Mouse (Mus musculus): ENCODE measurements at regions not wholly inside any gene's neighbourhood (a gene's known extent, or its start where the extent isn't known, plus 50 kb on each side); places are given as distances from the start of the nearest gene placed in this dataset.

DNA sequence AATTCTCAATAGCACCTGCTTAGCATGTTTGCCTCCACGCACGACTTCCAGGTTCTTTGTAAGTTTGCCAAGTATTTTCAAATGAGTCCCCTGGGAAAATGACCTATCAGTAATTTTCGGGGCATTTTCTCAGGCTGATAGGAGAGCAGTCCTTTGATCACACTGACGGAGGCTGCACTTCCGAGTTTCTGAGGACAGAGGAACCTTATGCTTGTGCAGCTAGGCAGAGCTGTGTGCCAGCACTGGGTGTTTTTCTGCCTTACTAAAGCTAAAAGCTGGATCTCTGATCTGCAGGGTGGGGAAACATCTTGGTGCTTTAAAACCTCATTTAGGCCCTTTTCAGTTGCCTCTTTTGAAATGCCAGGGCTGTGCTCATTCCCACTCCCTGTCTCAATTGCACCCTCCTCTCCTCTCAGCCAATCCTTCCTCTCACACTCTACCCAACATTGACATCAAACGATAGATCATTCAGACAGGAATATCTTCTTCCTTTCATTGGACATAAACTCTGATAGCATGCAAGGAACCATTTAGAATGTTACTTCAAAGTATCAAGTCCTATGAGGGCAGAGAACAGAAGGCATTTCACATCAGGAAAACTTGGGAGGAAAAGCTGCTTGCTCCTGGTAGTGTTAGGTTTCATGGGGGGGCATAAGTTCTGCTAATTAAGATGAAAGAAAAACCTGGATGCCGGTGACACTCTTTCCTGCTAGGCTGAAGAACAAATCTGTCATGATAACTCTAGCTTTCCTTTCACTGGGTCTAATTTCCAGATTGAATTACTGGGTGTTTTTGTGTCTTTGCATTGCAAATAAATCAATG lies 95.3 kb downstream of the Lurap1l start:
- DNase-seq (ENCODE audit: low read depth, low spot score) = no peak

DNA sequence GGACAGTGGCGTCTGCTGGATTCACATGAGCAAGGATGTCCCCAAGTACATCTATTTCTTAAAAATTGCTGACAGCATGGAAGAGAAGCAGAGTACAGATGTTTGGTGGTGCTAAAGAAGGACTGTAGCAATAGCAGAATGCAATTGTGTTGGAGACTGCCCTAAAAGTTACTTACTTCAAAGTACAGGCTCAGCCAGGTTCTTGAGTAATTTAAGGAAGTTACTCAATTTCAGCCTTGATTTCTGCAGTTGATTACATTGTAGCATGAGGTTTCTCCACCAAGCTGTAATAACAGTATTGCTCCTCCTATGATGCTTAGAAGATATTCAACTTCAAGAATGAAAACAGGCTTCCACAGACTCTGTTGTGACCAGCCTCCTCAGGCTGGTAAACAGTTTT lies 96.1 kb downstream of the Lurap1l start:
- DNase-seq (ENCODE audit: low read depth, low spot score) = no peak

DNA sequence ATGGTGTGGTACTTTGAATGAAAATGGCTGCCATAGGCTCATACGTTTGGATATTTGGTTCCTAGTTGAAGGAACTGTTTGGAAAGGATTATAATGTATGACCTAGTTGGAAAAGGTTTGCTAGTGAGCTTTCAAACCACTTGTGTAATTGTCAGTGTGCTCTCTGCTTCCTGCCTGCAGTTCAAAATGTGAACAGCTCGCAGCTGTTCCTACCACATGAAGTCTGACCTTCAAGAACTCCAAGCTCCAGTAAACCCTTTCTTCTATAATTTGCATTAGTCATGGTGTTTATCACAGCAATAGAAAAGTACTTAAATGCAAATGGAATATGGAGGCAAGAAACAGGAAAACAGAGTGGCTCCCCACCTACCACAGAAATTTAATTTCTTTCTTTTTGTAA lies 111.4 kb downstream of the Lurap1l start:
- DNase-seq (ENCODE audit: low read depth, low spot score) = no peak

DNA sequence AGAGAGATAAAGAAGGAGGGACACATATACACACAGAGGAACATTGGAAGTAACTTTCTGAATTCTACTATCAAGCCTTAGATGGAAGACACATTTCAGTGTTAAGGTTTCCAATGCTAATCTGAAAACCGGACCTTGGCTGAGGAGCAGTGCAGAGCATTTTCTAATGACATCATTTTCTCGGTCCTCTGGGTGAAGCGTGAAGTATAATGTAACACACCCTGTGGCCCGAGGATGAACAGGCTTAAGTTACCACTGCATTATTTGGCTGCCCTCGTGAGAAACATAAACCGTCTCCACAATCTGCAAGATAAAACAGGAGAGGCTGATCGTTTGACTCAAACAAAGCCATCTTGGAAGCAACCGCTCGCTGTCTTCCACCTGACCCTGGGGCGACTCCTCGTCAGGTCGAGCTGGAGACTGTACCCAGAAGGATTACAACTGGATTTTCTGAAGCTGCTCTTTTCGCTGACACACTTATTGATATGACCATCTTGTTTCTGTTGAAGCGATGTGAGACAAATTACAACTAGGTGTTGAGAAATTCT lies 113.1 kb downstream of the Lurap1l start:
- DNase-seq (ENCODE audit: low read depth, low spot score) = no peak

DNA sequence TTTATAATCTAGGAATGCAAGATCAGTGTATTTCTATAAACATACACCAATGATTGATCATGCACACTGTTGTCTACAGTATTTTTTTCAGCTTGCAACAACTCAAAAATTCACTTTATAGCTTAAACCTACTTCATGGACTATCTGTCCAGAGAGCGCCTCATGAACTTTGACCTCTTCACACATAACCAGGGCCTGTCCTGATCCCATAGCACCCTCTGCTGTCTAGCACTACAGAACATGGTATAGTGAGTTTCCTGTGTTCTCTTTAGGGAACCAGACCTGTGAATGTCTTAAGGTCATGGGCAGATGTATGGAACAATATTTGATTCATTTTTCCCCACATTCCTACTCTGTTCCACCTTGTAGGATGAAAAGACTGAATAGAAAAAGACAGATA lies 117.1 kb downstream of the Lurap1l start:
- no peak for DNase-seq (ENCODE audit: low read depth, low spot score)

DNA sequence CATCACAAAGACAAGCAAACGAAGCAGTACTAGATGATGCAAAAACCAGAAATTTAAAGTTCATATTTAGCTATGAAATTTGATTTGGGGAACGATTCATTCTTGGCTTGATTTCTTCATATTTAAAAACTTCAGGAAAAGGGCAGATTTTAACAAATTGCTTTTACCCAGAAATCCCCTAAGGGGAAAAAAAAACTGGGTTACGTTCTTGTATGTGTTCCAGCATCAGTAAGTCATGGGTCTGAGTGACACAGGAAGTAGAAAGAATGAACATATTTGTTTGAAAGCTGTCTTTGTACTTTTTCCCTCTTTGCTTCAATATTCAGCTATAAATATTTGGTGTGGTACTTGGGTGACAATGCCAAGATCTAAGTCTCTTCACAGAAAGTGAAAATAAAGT lies 120.2 kb downstream of the Lurap1l start:
- DNase-seq (ENCODE audit: low read depth, low spot score) = no peak

DNA sequence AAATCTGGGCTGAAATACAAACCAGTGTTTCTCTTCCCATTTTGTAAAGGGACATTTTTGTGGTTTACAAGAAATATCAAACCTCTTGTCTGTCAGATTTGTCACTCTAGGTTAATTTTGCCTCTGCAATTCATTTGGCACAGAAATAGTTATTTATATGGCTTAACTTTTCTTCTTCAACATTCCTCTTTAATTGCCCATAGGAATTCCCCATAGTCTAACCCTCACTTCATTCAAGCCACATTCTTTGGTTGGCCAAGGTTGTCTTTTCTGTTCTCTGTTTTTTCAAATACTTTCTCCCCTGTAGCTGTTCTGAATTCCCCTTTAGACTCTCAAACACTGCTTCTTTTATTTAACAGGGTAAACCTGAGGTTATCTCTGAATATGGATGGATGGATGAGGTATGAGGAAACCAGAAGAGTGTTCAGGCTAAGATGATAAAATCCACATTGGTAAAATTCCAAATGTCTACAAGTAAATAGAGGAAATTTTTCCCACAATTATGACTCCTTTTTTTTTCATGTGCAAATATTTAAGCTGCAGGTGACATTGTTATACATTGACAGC lies 127.0 kb downstream of the Lurap1l start:
- no peak for DNase-seq (ENCODE audit: low read depth, low spot score)

DNA sequence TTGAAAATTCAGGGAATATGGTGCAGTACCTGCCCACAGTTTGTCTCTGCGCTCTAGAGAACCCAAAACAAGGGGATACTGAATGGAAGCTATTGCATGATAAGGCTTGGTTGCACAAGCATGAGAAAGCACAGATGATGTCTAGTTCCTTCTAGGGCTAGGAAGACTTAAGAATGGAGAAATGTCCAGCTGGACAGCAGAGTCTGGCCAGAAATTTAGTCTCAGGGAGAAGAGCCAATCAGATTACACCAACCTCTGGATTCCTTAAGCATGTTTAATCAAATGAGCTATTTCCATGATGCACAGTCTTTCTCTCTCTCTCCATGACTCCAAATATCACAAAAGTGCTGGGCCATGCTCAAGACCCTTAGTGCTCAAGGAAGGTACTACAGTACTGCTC lies 147.8 kb downstream of the Lurap1l start:
- DNase-seq (ENCODE audit: low read depth, low spot score) = no peak

DNA sequence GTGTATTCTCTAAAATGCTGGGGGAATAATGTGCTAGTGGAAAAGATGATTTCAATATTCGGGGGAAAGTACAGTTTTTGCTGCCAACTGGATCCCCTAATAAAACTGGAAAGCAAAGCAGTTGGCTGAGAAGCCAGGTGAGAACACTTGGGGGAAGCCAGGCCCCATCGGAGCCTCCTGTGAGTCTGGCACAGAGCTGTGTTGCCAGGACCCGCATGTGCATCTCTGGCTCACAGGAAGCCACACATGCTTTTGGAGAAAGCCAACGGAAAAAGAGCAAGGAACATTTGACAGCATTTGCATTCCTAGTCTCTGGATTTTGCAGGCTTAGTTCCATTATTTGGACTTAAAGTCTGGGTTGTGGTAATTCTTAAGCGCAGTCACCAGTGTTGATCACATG lies 148.4 kb downstream of the Lurap1l start:
- no peak for DNase-seq (ENCODE audit: low read depth, low spot score)

DNA sequence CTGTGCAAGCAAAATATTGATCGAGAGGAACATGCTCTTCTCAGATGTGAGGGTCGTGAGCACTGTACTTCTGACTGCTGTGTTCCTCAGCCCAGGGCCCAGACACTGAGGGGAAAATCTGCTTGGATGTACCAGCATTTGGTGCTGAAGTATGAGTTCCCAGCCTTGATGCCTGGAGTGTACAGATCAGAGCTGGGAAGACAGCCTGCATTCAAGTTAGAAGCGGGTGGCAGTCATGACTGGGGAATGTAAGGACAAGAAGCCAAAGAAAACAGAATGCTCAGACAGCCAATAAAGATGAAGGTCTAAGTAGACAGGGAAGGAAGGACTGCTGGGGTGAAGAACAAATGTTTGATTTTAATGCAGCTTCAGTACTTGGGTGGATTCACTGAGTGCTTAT lies 148.9 kb downstream of the Lurap1l start:
- no peak for DNase-seq (ENCODE audit: low read depth, low spot score)

DNA sequence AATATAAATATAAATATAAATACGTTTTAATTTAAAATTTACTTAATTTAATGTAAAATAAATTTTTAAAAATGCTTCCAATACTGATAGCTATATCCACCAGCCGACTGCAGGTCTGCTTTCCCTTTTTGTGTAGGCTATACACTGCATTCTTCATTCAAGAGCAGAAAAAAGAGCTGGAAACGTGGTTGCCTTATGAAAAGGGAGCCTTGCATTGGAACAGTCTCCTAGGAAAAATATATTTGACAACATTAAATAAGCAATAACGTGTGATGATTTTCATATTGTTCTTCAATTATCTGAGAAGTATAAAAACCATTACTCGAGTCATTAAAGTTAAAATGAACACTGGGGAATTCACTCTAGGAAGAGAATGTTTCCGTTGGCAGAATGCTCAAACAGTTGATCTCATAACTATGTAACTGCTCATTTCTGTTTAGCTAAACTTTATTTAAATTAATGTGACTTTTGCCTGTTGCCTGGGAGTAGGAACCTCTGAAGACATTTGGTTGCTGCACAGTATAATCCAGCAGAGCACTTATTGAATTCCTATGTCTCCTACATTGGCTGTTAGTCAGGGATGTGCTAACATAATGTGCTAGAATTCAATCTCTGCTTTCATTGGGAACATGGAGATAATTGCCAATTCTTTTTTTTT lies 172.0 kb downstream of the Lurap1l start:
- DNase-seq (ENCODE audit: low read depth, low spot score) = no peak

DNA sequence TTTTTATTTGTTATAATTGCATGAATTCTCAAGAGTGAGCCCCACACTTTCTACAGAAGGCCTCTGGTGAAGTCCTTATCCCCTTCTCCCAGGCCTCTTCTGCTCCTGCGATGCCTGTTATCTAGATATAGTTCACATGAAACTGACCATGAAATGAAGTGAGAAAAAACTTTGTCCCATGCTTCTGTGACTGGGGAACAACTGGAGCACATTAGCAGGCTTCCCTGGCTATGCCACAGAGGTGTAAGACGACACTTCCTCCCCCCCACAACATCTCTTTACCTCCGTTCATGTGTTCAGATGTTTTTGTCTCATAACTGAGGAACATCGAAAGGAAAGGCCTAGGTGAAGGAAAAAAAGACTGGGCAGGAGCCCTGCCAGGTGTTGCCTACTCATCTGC lies 174.7 kb downstream of the Lurap1l start:
- no peak for DNase-seq (ENCODE audit: low read depth, low spot score)

DNA sequence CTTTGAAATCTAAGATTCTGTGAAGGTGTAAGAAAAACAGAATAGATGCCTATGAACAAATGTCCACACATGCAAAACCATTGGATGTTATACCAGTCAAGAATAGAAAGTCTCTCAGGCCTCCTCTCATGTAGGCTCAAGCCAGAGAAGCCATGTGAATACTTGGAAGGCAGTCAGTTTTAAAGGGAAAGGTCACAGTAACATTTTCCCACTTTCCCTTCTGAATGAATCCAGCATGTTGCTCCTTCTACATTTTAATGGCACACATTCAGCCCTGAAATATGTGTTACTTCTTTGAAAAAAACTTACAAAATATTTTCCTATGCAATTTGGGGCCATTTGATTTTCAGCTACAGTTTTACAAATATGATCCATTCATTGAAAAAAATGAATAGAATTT lies 186.1 kb downstream of the Lurap1l start:
- no peak for DNase-seq (ENCODE audit: low read depth, low spot score)

DNA sequence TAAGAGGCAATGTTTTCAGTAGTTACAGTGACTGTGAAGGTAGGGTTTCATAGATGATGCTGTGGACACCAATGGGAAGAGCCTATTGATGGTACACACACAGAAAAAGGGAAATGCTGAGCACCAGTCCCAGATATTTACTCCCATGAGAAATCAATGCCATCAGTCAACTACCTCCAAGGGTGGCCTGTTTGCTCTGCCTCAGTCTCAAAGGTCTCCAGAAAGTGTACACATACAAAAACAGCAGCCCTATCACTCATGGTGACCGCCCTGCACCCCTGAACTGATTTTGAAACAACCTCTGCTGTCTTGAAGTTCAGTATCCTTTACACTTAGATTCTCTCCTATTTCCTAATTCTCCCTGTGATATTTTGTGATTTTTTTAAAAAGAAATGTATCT lies 187.2 kb downstream of the Lurap1l start:
- DNase-seq (ENCODE audit: low read depth, low spot score) = no peak

DNA sequence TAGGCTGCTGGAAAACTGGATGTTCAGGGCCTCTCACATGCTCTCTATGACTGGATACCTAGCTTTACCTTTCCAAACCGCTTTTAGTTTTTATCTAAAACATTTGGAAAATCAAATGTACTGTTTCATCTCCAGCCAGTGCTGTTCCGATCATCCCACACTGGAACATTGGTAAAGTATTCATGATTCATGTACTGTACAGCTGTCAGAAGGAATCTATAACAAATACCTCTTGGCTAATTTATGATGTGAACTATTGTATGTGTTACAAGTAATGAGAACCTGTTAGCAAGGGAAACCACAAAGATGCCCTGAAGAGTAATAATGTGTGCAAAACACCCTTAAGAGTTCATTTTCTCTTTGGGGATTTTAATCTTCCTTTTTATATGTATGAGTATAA lies 190.6 kb downstream of the Lurap1l start:
- DNase-seq (ENCODE audit: low read depth, low spot score) = no peak

DNA sequence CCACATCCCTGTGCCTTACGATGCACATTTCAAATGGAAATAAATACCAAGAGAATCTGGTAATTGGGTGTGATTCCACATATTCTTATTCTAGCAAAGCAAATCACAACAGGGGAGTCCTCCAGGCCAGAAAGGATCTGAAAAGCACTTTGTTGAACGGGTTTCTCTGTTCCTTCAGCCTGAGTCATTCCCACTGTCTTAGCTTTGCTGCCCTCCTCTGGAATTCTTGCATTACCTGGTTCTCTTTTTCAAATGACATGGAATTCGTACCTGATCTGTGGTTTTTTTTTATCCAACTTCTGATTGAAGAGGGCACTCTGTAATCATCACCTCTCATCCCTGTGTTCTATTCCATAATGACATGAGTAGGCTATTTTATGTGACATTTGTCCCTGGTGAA lies 200.9 kb downstream of the Lurap1l start:
- DNase-seq (ENCODE audit: low read depth, low spot score) = no peak

DNA sequence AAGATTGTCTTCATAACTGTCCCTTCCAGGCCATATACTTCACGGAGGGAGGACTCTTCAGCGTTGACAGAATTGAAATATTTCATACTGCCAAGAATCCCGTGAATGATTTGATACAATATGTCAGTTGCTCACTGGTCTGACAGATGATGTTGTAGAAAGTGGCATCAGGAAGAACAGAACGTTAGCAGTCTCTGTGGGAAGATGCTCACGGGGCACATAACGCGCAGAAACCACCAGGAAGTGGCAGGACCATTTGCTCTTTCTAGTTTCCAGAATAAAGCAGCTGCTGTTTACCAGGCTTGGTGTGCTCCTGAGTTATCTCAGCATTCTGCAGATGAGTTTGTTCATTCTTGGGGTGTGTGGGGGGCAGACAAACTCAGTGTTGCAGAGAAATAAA lies 206.0 kb downstream of the Lurap1l start:
- DNase-seq (ENCODE audit: low read depth, low spot score) = no peak

DNA sequence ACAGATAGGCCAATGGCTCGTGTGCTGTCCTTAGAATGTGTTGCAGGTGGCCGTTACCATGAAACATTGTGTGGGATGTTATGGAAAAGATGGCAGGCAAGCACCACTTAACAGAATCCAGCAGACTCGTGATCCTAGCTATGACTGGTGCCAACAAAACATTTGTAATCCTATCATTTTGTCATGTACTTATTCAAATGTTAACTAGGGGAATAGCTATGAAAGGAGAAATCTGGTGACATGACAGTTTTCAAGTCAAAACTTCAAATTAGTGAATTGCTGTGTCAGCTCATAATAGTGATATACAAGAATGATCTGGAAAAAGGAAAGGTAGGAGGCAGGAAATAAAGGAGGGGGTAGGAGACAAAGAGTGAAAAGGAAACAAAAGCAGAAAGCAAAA lies 213.7 kb downstream of the Lurap1l start:
- DNase-seq (ENCODE audit: low read depth, low spot score) = no peak

DNA sequence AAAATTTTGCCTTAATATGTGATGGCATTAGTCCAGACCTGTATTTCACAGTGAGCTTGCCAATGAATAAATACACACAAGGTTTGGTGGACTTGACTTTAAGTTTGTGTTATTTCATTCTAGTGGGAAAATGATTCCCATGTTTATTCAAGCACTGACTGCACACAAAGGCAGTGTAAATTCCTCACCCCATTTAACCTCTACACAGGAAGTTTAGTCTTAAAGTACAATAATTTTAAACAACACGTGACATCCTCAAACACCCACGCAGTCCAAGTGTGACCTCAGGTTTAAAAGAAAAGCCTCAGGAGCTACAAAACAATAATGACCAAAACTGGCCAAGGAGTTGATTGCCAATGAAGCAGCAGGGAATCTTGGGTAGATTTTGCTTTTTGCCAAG lies 219.4 kb downstream of the Lurap1l start:
- no peak for DNase-seq (ENCODE audit: low read depth, low spot score)

DNA sequence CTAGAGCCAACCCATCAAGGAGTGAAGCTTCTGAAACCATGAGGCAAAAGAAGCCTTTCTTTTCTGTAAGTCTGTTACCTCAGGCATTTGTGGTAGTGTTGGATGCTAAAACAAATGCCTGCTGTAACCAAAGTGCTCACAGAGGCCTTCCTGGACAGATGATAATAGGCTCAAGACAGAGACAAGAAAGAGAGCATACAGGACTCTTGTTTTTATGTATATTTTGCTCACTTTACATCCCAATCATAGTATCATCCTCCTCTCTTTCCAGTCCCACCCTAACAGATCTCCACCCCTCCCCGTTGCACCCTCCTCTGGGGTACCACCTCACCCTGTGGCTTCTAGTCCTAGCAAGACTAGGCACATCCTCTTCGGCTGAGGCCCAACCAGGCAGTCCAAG lies 262.7 kb downstream of the Lurap1l start:
- no peak for DNase-seq (ENCODE audit: low read depth, low spot score)

DNA sequence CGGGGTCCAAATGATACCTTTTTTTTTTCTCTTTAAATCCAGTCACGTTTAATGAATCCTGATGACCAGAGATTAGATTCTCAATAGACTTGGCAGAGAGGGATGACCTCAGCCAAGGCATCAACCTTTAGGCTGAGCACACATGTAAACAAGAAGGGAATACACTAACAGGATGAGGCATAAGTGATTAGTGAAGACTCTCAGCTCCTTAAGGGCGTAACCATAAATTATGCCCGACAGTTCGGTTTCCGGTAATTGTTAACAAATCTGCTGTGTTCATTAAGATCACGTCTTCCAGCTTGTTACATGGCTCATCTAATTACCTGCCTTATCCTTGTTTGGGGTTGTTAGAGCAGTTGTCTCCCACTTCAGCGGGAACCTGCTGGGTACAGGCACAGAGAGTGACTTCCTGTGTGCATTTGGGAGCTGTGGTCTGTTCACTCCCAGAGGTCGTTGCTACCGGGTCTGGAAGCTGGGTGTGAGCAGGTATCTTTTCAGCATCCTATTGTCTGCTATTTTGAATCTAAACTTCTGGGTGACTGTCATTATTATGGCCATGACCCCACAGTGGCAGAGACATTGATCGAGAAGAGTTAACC lies 265.1 kb downstream of the Mpdz start:
- DNase-seq (ENCODE audit: low read depth, low spot score) = no peak

DNA sequence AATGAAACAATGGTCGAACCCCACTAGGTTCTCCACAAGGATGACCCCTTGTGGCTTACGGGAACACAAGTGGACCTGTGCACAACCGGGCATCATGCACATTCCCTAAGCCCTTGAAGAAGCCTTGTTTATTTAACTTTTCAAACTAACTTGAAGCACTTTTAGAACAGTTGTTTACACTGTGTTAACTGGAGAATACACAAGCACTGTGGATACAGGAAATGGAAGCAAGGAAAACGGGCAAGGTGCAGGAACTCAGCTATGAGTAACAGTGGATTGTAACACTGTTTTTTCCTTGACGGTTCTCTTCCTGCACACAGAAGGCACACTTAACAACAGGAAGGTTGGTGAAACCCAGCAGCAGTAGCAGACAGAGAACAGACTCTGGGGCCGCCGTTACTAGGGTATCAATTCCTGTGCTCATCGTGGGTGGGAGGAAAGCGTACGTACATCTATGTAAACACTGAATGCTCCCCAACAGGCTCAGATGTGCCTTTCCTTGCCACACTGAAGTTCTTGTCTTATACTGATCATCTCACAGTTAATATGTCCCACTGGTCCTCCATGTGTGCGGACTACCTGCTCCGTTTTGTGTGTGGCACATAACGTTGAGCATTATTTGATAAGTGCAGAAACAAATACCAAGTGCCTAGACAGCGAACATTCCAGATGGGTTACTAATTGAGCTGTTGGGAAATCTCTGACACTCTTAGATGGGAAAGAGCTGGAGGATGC lies 264.4 kb downstream of the Mpdz start:
- DNase-seq (ENCODE audit: low read depth, low spot score) = no peak

Data from retina, postnatal 7 days (tissue).